Mouse (Mus musculus): ENCODE measurements at regions not wholly inside any gene's neighbourhood (a gene's known extent, or its start where the extent isn't known, plus 50 kb on each side); places are given as distances from the start of the nearest gene placed in this dataset.

DNA sequence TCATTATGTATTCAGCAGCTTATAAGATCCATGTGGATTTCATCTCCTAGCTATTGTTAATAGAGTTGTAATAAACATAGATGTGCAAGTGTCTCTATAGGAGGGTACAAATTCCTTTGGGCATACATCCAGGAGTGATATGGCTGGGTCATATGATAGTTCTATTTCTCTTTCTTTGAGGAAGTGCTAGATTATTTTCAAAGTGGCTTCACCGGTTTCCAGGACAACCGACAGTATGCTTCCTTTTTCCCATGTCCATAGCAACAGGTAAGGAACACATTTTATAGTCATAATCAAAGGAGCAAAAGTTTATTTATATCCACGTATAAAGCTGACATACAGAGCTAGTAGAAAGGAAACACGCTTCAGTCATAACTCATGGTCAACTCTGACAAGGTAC lies 710.2 kb upstream of the Tenm4 start:
- DNase-seq (ENCODE audit: low read depth, low spot score) = peak; percentile 3
- WGBS = 46% methylated on average over 4 of the region's 4 CpGs

GRCm38 (mm10) chr7:95465506-95465905 lies 705.5 kb upstream of the Tenm4 start:
- no peak for DNase-seq (ENCODE audit: low read depth, low spot score)
- WGBS = 76% methylated on average over 4 of the region's 4 CpGs

DNA sequence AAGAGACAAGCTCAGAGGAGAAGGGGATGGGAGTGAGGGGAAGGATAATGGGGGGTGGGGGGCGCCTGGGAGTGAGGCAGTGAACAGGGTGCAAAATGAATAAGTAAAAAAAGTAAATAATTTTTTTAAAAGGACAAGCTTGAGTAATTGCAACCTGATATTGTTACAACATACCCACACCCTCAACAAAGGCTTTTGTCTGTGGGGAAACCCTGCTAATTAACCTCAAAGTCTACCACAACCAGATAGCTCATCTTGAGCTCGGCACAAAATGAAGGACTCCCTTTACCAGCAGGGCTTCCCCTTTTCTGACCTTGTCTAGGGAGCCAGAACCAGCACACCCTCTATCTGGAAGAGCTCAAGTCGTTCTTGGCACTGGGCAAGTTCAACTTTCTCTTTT lies 704.0 kb upstream of the Tenm4 start:
- 34% methylated on average over 3 of the region's 3 CpGs for WGBS
- no peak for DNase-seq (ENCODE audit: low read depth, low spot score)

GRCm38 (mm10) chr7:95473892-95474291 lies 697.2 kb upstream of the Tenm4 start:
- WGBS = 53% methylated on average over 4 of the region's 4 CpGs
- DNase-seq (ENCODE audit: low read depth, low spot score) = no peak

- WGBS = 59% methylated on average over 5 of the region's 5 CpGs
- no peak for DNase-seq (ENCODE audit: low read depth, low spot score)
Measured at GRCm38 (mm10) chr7:95480121-95480726, 690.8 kb upstream of the Tenm4 start.

DNA sequence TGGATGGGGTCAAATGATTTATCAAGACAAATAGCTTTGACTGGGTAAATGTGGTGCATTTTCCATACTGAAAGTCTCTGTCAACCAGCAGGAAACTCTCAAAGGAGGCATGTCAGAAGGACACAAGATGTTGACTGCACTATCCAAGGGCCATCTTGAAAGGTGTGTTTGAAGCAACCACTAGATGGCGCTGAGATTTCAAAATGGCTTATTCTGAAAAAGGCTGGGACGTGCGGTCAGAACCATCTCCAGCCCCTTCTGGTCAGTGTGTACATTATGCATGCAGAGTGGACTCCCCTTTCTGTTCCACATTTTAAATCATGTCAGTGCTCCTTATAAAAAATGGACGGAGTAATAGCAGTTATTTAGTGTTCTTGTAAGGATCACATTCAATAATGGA lies 681.4 kb upstream of the Tenm4 start:
- DNase-seq (ENCODE audit: low read depth, low spot score) = peak; percentile 2
- 10% methylated on average over 4 of the region's 4 CpGs for WGBS

- no peak for DNase-seq (ENCODE audit: low read depth, low spot score)
- WGBS = 68% methylated on average over 1 of the region's 1 CpGs
Measured at GRCm38 (mm10) chr7:95494793-95495192, 676.3 kb upstream of the Tenm4 start.

GRCm38 (mm10) chr7:95502959-95503358 lies 668.1 kb upstream of the Tenm4 start:
- 45% methylated on average over 6 of the region's 6 CpGs for WGBS
- DNase-seq (ENCODE audit: low read depth, low spot score) = no peak

DNA sequence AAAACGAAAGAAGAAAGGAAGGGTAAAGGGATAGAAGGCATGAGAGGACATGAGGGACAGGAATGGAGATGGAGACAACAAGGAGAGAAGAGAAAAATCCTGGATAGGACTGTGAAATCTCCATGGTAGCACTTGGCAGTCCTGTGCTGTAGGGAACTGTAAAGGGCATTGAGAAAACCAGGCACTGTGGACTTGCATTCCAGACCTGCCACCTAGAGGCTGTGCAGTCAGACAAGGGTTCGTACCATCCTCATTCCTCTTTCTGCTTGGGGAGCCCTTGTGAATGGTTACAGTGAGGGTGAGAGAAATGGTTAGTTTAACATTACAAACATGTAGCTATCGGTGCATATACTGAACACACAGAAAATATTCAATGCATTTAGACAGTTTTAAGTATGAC lies 623.8 kb upstream of the Tenm4 start:
- WGBS = 70% methylated on average over 3 of the region's 3 CpGs

GRCm38 (mm10) chr7:95550099-95550498 lies 620.9 kb upstream of the Tenm4 start:
- 24% methylated on average over 3 of the region's 3 CpGs for WGBS
- no peak for DNase-seq (ENCODE audit: low read depth, low spot score)

More for the DNA sequence above, 623.8 kb upstream of the Tenm4 start:
- DNase-seq (ENCODE audit: low read depth, low spot score) = no peak

DNA sequence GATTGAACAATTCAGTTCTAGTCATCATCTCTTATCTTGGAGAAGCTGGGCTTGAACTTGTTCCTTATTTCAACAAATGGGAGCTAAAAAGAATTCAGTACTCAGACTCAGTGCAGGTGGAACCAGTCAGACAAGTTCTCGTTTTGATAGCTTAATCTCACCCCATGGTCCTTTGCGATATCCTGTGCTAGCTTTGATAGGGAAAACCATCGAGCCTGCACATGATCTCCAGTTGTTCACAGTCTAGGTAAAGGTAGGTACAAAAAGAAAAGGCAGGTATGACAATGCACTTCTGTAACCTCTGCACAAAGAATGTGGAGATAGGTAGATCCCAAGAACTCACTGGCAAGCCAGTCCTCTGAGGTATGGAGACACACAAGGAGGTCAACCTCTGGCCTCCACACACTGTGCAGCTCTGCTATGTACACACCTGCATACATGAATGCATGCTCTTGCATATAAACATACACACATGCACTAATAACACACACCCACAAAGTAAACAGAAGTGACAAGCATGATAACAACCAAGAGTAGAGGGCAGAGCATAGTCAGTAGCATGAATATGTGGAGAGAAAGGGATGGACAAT lies 619.2 kb upstream of the Tenm4 start:
- no peak for DNase-seq (ENCODE audit: low read depth, low spot score)
- 36% methylated on average over 3 of the region's 3 CpGs for WGBS

DNA sequence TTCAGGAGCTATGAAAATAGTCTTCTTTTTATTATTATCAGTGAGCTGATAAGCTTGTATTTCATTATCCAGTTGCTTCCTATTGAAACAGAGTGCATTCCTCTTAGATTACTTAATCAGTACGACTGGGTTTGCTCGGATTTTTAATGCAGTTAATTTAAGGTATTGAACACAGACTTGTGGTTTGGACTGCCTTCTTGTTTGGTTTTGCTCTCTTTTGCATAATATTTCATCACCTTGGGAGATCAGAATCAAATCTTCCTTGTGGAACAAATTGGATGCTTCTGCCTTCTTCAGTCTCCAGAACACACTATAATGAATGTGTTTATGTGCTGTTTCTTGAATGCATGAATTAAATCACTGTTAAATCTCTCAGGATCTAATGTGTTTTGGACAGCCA lies 612.5 kb upstream of the Tenm4 start:
- WGBS = 56% methylated on average over 2 of the region's 2 CpGs
- no peak for DNase-seq (ENCODE audit: low read depth, low spot score)

- no peak for DNase-seq (ENCODE audit: low read depth, low spot score)
- 85% methylated on average over 2 of the region's 2 CpGs for WGBS
Measured at GRCm38 (mm10) chr7:95578633-95579032, 592.4 kb upstream of the Tenm4 start.

DNA sequence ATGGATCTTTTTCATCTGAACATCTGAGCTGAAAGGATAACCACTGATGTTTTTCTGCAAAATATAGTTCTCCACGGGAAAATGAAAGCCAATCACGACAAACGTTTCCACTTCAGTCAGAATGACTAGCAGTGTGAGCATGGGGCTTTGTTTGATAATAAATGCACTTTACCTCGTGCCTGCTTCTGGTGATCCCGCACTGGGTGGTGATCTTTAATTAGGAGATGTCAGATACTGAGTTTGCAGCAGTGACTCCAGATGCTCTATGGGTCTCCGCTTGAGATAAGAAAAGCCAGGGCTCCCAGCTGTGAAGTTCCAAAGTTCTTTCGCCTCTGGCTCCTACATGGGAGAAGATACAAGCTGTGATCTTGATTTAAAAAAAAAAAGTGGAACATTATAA lies 589.7 kb upstream of the Tenm4 start:
- no peak for DNase-seq (ENCODE audit: low read depth, low spot score)
- 66% methylated on average over 7 of the region's 7 CpGs for WGBS

GRCm38 (mm10) chr7:95598339-95598738 lies 572.7 kb upstream of the Tenm4 start:
- no peak for DNase-seq (ENCODE audit: low read depth, low spot score)
- 70% methylated on average over 2 of the region's 2 CpGs for WGBS

GRCm38 (mm10) chr7:95613736-95614135 lies 557.3 kb upstream of the Tenm4 start:
- no peak for DNase-seq (ENCODE audit: low read depth, low spot score)
- 85% methylated on average over 2 of the region's 2 CpGs for WGBS

- no peak for DNase-seq (ENCODE audit: low read depth, low spot score)
- 44% methylated on average over 2 of the region's 2 CpGs for WGBS
Measured at GRCm38 (mm10) chr7:95617370-95617769, 553.7 kb upstream of the Tenm4 start.

GRCm38 (mm10) chr7:95618170-95618569 lies 552.9 kb upstream of the Tenm4 start:
- DNase-seq (ENCODE audit: low read depth, low spot score) = no peak

GRCm38 (mm10) chr7:95620079-95620478 lies 551.0 kb upstream of the Tenm4 start:
- DNase-seq (ENCODE audit: low read depth, low spot score) = no peak

- 52% methylated on average over 5 of the region's 5 CpGs for WGBS
Measured at GRCm38 (mm10) chr7:95640683-95641082, 530.4 kb upstream of the Tenm4 start.

DNA sequence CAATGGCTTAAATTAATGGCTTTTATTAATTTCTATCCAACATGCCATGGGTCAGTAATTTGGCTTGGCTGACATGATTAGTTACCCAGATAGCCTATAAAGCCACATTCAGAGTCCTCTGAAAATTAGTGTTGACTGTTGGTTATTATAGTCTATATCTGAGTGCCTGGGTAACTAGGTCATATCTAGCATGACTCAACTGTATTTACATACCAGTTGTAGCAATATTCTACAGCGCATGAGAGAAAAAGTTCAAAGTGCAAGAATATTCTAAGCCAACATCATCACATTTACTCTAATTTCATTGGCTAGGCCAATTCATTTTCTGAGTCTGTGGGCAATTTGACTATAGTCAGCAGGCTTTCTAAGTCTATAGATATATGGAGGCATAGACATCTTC lies 496.7 kb upstream of the Tenm4 start:
- no peak for DNase-seq (ENCODE audit: low read depth, low spot score)
- 36% methylated on average over 1 of the region's 1 CpGs for WGBS

More at GRCm38 (mm10) chr7:95640683-95641082, 530.4 kb upstream of the Tenm4 start:
- no peak for DNase-seq (ENCODE audit: low read depth, low spot score)

DNA sequence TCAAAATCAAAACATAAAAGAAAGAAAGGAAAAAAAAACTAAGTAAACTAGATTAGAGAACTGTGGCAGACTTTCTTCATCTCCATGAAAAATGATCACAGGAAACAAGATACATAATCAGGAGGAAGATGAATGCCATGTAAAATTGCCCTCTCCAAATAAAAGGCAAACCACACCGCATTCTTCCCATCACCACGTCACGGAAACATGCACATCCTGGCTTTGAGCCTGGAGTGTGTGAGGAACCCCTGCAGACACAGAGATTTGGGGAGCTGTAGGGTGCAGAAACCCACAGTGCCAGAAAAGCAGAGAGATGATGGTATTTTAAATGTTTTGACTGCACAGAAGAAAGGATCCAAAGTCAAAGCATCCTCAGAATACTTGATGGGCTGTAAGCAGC lies 488.5 kb upstream of the Tenm4 start:
- WGBS = 66% methylated on average over 3 of the region's 3 CpGs

More for the DNA sequence above, 488.5 kb upstream of the Tenm4 start:
- no peak for DNase-seq (ENCODE audit: low read depth, low spot score)
